Mouse (Mus musculus) telencephalon, adult 2 months (tissue): ENCODE data around the gene Slc5a4b.
"Not testable (repeated sequence)": the region's sequence is repeated elsewhere in the genome, so short reads cannot be mapped to it uniquely, and the experiment has no call there.

Experiments
- DNase-seq: peaks from one replicate; pipeline ENCODE4 v3.0.0-alpha.2; 2011; ENCODE audit warnings: low read depth, low spot score

Slc5a4b gene

GRCm38 (mm10) chr10:76110861-76111260 is at the start of gene Slc5a4b:
TSS of gene Slc5a4b (minus strand) at chr10:76110961.
- no peak for DNase-seq

DNA sequence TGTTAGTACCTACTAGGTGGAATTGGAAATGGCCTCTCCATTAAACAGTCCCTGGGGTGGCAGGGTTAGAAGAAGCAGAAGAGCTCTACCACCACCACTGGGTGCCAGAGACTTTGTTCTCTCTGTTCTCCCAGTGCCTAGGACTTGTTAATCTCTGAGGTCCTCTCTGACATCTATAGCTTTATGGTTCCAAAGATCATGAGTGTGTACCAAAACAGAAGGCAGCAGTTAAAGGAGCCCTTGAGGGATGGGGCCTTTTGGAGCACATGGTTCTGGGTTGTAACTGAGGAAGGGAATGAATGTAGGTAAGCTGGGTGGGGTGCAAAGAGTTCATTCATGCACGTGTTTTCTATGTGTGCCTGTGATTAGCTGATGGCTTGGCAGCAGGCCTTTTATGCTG is 47.2 kb upstream of the Slc5a4b start:
- DNase-seq, result no peak

GRCm38 (mm10) chr10:76157528-76157927 is 46.8 kb upstream of the Slc5a4b start:
- no peak for DNase-seq

- DNase-seq, result no peak
Observed at GRCm38 (mm10) chr10:76155911-76156310, 45.1 kb upstream of the Slc5a4b start.

- DNase-seq, result no peak
Observed at GRCm38 (mm10) chr10:76147278-76147677, 36.5 kb upstream of the Slc5a4b start, which contains the start of gene Slc5a4a. TSS of gene Slc5a4a (plus strand) at chr10:76147451.

- no peak for DNase-seq
Observed at GRCm38 (mm10) chr10:76146846-76147245, 36.1 kb upstream of the Slc5a4b start.

DNA sequence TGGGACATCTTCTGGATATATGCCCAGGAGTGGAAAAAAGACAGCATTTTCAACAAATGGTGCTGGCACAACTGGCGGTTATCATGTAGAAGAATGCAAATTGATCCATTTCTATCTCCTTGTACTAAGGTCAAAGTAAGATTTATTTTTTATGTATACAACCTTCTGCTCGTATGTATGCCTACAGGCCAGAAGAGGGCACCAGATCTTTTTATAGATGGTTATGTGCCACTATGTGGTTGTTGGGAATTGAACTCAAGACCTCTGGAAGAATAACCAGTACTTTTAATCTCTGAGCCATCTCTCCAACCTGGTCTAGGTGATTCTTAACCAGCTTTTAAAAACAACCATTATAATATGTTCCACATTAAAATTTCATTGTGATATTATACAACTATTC is 25.6 kb upstream of the Slc5a4b start:
- no peak for DNase-seq

DNA sequence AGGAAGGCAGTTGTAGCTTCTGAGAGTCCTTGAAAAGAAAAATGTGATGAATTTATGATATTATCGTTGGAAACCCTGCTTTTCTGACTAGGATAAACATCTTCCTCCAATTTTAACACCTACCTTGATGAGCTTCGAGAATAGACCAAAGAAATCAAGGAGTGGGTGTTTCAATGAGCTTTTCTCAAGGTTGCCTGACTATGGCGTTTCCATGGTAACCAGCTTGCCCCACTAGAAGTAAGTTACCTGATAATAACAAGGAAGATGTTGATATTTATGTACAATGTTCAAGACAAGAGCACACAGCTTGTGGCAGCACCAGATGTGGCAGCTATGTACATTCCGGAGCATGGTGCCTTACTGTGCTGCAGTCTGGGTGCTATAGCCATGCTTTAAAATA is 21.7 kb upstream of the Slc5a4b start:
- DNase-seq, result peak; percentile 50

- DNase-seq, result no peak
Observed at GRCm38 (mm10) chr10:76121495-76121894, 10.7 kb upstream of the Slc5a4b start.

GRCm38 (mm10) chr10:76120124-76120711 is 9.5 kb upstream of the Slc5a4b start:
- no peak for DNase-seq

DNA sequence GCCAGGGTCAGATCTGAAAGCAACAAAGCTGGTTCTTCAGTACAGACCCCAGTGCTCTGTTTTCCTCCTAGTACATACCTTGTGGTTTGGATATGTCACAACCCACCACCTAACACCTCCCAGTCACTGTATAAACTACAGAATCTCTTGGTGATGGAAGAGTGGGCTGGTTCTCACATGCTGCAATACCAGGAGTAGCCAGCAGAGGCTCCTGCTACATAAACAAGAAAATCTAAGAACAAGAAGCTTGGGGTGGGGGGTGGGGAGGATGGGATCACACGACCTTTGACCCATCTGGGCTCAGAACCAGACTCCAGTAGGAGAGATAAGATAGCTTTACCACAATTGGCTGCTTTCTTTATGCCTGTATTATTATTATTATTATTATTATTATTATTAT is 8.0 kb upstream of the Slc5a4b start:
- no peak for DNase-seq

DNA sequence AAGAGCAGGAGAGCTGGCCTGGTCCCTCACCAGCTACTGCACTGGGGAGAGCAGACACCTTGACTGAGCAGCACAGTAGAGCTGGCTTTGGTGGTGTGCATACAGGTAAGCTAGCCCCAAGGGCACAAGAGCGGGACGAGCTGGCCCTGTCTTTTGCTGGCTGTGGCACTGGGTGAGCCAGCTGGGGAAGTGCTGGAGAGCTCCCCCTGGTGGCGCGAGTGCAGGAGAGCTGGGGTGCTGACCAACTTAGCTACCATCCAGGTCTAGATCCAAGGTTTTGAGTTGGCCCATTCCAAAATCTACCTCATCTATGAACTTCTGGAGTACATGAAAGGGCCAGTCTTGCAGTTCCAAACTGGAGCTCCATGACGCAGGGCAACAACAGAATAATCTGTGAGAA is 7.2 kb upstream of the Slc5a4b start:
- no peak for DNase-seq

GRCm38 (mm10) chr10:76097368-76097767 is 13.4 kb downstream of the Slc5a4b start:
- no peak for DNase-seq

GRCm38 (mm10) chr10:76096580-76096979 is 14.2 kb downstream of the Slc5a4b start:
- DNase-seq, result no peak

- DNase-seq, result not testable (repeated sequence)
Observed at GRCm38 (mm10) chr10:76077008-76077407, 33.8 kb downstream of the Slc5a4b start.

DNA sequence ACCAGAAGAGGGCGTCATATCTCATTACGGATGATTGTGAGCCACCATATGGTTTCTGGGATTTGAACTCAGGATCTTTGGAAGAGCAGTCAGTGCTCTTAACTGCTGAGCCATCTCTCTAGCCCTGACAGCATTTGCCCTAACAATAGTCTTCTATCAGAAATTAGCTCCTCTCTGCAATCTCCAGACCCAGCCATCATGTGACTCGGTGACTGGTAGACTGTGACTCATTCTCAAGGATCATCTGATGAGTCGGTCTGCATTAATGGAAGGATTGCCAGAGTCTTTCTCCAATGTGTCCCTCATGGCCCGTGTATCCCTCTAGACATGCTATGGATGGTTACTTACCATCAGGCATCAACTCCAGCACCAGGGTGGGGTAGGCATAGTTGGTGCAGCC is 38.7 kb downstream of the Slc5a4b start:
- DNase-seq, result not testable (repeated sequence)

DNA sequence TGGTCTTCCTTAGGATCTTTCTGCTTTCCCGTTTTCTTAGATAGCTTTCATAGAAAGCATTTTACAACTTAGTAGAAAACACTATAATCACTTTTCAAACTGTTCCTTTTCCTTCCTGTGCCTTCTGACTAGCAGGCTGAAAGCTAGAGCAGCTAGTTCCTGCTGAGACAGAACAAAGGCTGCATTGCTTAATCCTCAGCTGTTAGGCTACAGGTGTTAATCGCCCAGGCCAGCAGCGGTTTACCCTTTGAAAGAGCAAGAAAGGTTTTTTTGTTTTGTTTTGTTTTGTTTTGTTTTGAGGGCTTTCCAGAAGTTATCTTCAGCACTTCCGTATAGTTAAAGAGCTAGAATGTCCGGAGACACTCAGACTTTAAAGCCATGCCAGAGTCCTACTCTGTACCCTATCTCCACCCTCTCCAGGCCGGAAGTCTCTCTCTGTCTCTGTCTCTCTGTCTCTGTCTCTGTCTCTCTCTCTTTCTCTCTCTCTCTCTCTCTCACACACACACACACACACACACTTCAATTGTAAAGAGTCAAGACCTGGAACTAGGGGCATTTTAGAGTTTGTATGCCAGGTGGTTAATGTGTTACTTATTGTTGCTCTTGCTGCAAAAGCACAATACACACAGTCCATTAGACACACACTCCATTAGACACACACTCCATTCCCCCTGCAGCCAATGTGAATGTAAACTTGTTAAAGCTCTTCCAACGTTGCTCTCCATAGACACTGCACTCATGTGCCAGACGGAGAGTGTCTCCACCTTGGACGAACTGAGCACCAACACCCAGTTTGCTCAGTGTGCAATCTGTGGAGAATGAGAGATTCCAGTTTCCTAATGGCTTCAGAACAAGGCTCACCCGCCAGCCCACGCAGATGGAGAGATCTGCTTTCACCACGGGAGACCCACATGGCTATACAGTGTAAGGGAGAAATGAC is 42.8 kb downstream of the Slc5a4b start:
- DNase-seq, result no peak

GRCm38 (mm10) chr10:76062439-76062838 is 48.3 kb downstream of the Slc5a4b start:
- no peak for DNase-seq

GRCm38 (mm10) chr10:76051860-76052259 is 58.9 kb downstream of the Slc5a4b start:
- DNase-seq, result no peak

- no peak for DNase-seq
Observed at GRCm38 (mm10) chr10:76048967-76049366, 61.8 kb downstream of the Slc5a4b start.

DNA sequence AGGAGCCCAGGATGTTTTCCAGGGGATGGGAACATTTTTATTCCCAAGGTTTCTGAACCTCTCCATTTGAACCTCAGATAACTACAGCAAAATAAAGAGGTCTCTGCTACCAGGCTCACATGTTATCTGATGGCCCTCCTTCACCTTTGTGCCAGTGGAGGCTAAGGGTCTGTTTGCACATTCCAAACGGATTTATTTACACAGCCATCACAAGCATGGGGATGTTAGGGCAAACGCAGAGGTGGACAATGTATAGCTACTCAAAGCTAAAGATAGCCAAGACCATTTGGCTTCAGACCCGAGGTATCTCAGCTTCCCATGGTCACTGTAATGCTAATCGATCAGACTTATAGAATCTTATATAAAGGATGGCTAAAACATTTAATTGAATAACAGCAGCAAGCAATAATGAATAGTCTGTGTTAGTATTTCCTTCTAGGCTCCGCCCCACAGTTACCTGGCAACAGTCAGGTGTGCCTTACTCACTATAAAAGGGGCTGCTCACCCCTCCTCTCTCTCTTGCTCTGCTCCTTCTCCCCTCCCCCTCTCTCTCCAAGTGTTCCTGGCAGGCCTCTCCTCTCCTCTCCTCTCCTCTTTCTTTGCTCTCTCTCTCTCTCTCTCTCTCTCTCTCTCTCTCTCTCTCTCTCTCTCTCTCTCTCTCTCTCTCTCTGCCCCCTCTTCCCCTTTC is 63.4 kb downstream of the Slc5a4b start:
- no peak for DNase-seq

GRCm38 (mm10) chr10:76046754-76047153 is 64.0 kb downstream of the Slc5a4b start:
- no peak for DNase-seq
